Mouse (Mus musculus): ENCODE measurements around the gene Mdk. TPM values are rescaled to one million over a fixed set of nuclear protein-coding genes. Genes with fewer than 3 reads are reported as not detected.

Mdk gene
- 461 and 501 TPM in 2 replicates for polyA plus RNA-seq (2014; fragmentation: Nextera tagmentation; extraction: Ambion mirVana)

GRCm38 (mm10) chr2:91932160-91932711 lies at the start of gene Mdk:
Gene Mdk (minus strand): TSS chr2:91932297.
- H3K4me1 ChIP-seq (replicated peaks; ENCODE audit: control insufficient read depth, insufficient read depth, low read length), result peaks cover 50% of the 10 kb centered on the region

GRCm38 (mm10) chr2:91980830-91981229 lies 48.7 kb upstream of the Mdk start:
- no peak overlapping the region for H3K4me3 ChIP-seq (ENCODE audit: low read depth, low read length)
- H3K4me2 ChIP-seq, result no peak overlapping the region
- H3K9me3 ChIP-seq (ENCODE audit: control insufficient read depth, low read length), result no peaks in the 10 kb centered on the region
- 45% methylated on average over 5 of the region's 5 CpGs for WGBS
- H3K36me3 ChIP-seq (ENCODE audit: control insufficient read depth, insufficient read depth, low read length), result no peaks in the 10 kb centered on the region
- no peak for DNase-seq (ENCODE audit: low spot score)
- peaks cover 39% of the 10 kb centered on the region for H3K27me3 ChIP-seq (replicated peaks; ENCODE audit: control insufficient read depth, insufficient read depth, low read length)
- H3K4me1 ChIP-seq (replicated peaks; ENCODE audit: control insufficient read depth, insufficient read depth, low read length), result peaks cover 30% of the 10 kb centered on the region
- no peak for ATAC-seq (replicated peaks; ENCODE audit: low FRiP score)
- no peak overlapping the region for H3K27ac ChIP-seq (ENCODE audit: low read depth, low read length)
- no peak overlapping the region for H3K9ac ChIP-seq (ENCODE audit: low read depth, low read length)

More at GRCm38 (mm10) chr2:91932160-91932711, at the start of gene Mdk:
- ATAC-seq (replicated peaks; ENCODE audit: low FRiP score) (peak; percentile 48), DNase-seq (ENCODE audit: low spot score) (peak; percentile 76)
- peak within 1 kb of the TSS; percentile 62 for H3K4me3 ChIP-seq (ENCODE audit: low read depth, low read length)
- 2% methylated on average over 16 of the region's 16 CpGs for WGBS
- H3K9ac ChIP-seq (ENCODE audit: low read depth, low read length), result peak within 1 kb of the TSS; percentile 77
- H3K27me3 ChIP-seq (replicated peaks; ENCODE audit: control insufficient read depth, insufficient read depth, low read length), result no peaks in the 10 kb centered on the region
- H3K27ac ChIP-seq (ENCODE audit: low read depth, low read length), result peak within 1 kb of the TSS; percentile 87
- no peaks in the 10 kb centered on the region for H3K9me3 ChIP-seq (ENCODE audit: control insufficient read depth, low read length)
- H3K4me2 ChIP-seq, result peak within 1 kb of the TSS; percentile 79
- peaks cover 29% of the 10 kb centered on the region for H3K36me3 ChIP-seq (ENCODE audit: control insufficient read depth, insufficient read depth, low read length)

- H3K27me3 ChIP-seq (replicated peaks; ENCODE audit: control insufficient read depth, insufficient read depth, low read length), result peaks cover 45% of the 10 kb centered on the region
Measured at GRCm38 (mm10) chr2:91980245-91980644, 48.1 kb upstream of the Mdk start.

GRCm38 (mm10) chr2:91978547-91978946 lies 46.5 kb upstream of the Mdk start:
- peaks cover 23% of the 10 kb centered on the region for H3K4me1 ChIP-seq (replicated peaks; ENCODE audit: control insufficient read depth, insufficient read depth, low read length)
- no peaks in the 10 kb centered on the region for H3K9me3 ChIP-seq (ENCODE audit: control insufficient read depth, low read length)
- H3K27ac ChIP-seq (ENCODE audit: low read depth, low read length), result no peak overlapping the region
- ATAC-seq (replicated peaks; ENCODE audit: low FRiP score) (no peak), DNase-seq (ENCODE audit: low spot score) (no peak)
- H3K4me2 ChIP-seq, result no peak overlapping the region
- H3K36me3 ChIP-seq (ENCODE audit: control insufficient read depth, insufficient read depth, low read length), result no peaks in the 10 kb centered on the region
- WGBS, result 28% methylated on average over 2 of the region's 2 CpGs
- H3K9ac ChIP-seq (ENCODE audit: low read depth, low read length), result no peak overlapping the region
- no peak overlapping the region for H3K4me3 ChIP-seq (ENCODE audit: low read depth, low read length)
- peaks cover 62% of the 10 kb centered on the region for H3K27me3 ChIP-seq (replicated peaks; ENCODE audit: control insufficient read depth, insufficient read depth, low read length)

More at GRCm38 (mm10) chr2:91980245-91980644, 48.1 kb upstream of the Mdk start:
- ATAC-seq (replicated peaks; ENCODE audit: low FRiP score) (no peak), DNase-seq (ENCODE audit: low spot score) (no peak)
- Histone ChIP-seq H3K9ac (ENCODE audit: low read depth, low read length) (no peak overlapping the region), H3K9me3 (ENCODE audit: control insufficient read depth, low read length) (no peaks in the 10 kb centered on the region), H3K36me3 (ENCODE audit: control insufficient read depth, insufficient read depth, low read length) (no peaks in the 10 kb centered on the region), H3K27ac (ENCODE audit: low read depth, low read length) (no peak overlapping the region), H3K4me2 (no peak overlapping the region), H3K4me3 (ENCODE audit: low read depth, low read length) (no peak overlapping the region), H3K4me1 (replicated peaks; ENCODE audit: control insufficient read depth, insufficient read depth, low read length) (peaks cover 32% of the 10 kb centered on the region)
- 31% methylated on average over 4 of the region's 4 CpGs for WGBS

GRCm38 (mm10) chr2:91977960-91978359 lies 45.9 kb upstream of the Mdk start:
- Histone ChIP-seq H3K27me3 (replicated peaks; ENCODE audit: control insufficient read depth, insufficient read depth, low read length) (peaks cover 68% of the 10 kb centered on the region), H3K9ac (ENCODE audit: low read depth, low read length) (no peak overlapping the region), H3K4me1 (replicated peaks; ENCODE audit: control insufficient read depth, insufficient read depth, low read length) (peaks cover 23% of the 10 kb centered on the region), H3K4me2 (no peak overlapping the region), H3K27ac (ENCODE audit: low read depth, low read length) (no peak overlapping the region), H3K9me3 (ENCODE audit: control insufficient read depth, low read length) (no peaks in the 10 kb centered on the region), H3K36me3 (ENCODE audit: control insufficient read depth, insufficient read depth, low read length) (no peaks in the 10 kb centered on the region), H3K4me3 (ENCODE audit: low read depth, low read length) (no peak overlapping the region)
- 54% methylated on average over 4 of the region's 4 CpGs for WGBS
- ATAC-seq (replicated peaks; ENCODE audit: low FRiP score) (no peak), DNase-seq (ENCODE audit: low spot score) (no peak)

GRCm38 (mm10) chr2:91975581-91976541 lies 43.8 kb upstream of the Mdk start, which contains the start of gene Dgkz:
Gene Dgkz (minus strand): TSS chr2:91975864.
- ATAC-seq (replicated peaks; ENCODE audit: low FRiP score), result 0 out of 2 replicates have a peak, but pooled peaks have one; percentile 29
- Histone ChIP-seq H3K9me3 (ENCODE audit: control insufficient read depth, low read length) (no peaks in the 10 kb centered on the region), H3K27me3 (replicated peaks; ENCODE audit: control insufficient read depth, insufficient read depth, low read length) (peaks cover 86% of the 10 kb centered on the region), H3K27ac (ENCODE audit: low read depth, low read length) (no peak within 1 kb of the TSS), H3K4me2 (peak within 1 kb of the TSS; percentile 69), H3K9ac (ENCODE audit: low read depth, low read length) (0 out of 2 replicates have a peak within 1 kb of the TSS, but pooled peaks have one; percentile 2), H3K4me1 (replicated peaks; ENCODE audit: control insufficient read depth, insufficient read depth, low read length) (peaks cover 31% of the 10 kb centered on the region), H3K36me3 (ENCODE audit: control insufficient read depth, insufficient read depth, low read length) (no peaks in the 10 kb centered on the region), H3K4me3 (ENCODE audit: low read depth, low read length) (peak within 1 kb of the TSS; percentile 46)
- no peak for DNase-seq (ENCODE audit: low spot score)
- WGBS, result 3% methylated on average over 75 of the region's 79 CpGs

GRCm38 (mm10) chr2:91973416-91974135 lies 41.5 kb upstream of the Mdk start:
- Histone ChIP-seq H3K36me3 (ENCODE audit: control insufficient read depth, insufficient read depth, low read length) (no peaks in the 10 kb centered on the region), H3K27me3 (replicated peaks; ENCODE audit: control insufficient read depth, insufficient read depth, low read length) (peaks cover 83% of the 10 kb centered on the region), H3K9me3 (ENCODE audit: control insufficient read depth, low read length) (no peaks in the 10 kb centered on the region), H3K4me1 (replicated peaks; ENCODE audit: control insufficient read depth, insufficient read depth, low read length) (peaks cover 27% of the 10 kb centered on the region), H3K9ac (ENCODE audit: low read depth, low read length) (no peak overlapping the region), H3K4me2 (no peak overlapping the region), H3K4me3 (ENCODE audit: low read depth, low read length) (no peak overlapping the region), H3K27ac (ENCODE audit: low read depth, low read length) (no peak overlapping the region)
- no peak for ATAC-seq (replicated peaks; ENCODE audit: low FRiP score)
- 47% methylated on average over 7 of the region's 7 CpGs for WGBS
- no peak for DNase-seq (ENCODE audit: low spot score)

- ATAC-seq (replicated peaks; ENCODE audit: low FRiP score) (no peak; the same call in 1 of the 2 replicates), DNase-seq (ENCODE audit: low spot score) (no peak)
- Histone ChIP-seq H3K27me3 (replicated peaks; ENCODE audit: control insufficient read depth, insufficient read depth, low read length) (peaks cover 69% of the 10 kb centered on the region), H3K4me1 (replicated peaks; ENCODE audit: control insufficient read depth, insufficient read depth, low read length) (peaks cover 19% of the 10 kb centered on the region), H3K4me3 (ENCODE audit: low read depth, low read length) (no peak overlapping the region), H3K9me3 (ENCODE audit: control insufficient read depth, low read length) (no peaks in the 10 kb centered on the region), H3K9ac (ENCODE audit: low read depth, low read length) (no peak overlapping the region), H3K4me2 (no peak overlapping the region), H3K27ac (ENCODE audit: low read depth, low read length) (no peak overlapping the region), H3K36me3 (ENCODE audit: control insufficient read depth, insufficient read depth, low read length) (no peaks in the 10 kb centered on the region)
- 28% methylated on average over 13 of the region's 13 CpGs for WGBS
Measured at GRCm38 (mm10) chr2:91972121-91972566, 40.0 kb upstream of the Mdk start.
